Mouse (Mus musculus) G1E (cell line): ENCODE measurements at regions not wholly inside any gene's neighbourhood (a gene's known extent, or its start where the extent isn't known, plus 50 kb on each side); places are given as distances from the start of the nearest gene placed in this dataset.

ENCODE experiments used
- CTCF ChIP-seq: IDR thresholded peaks from 2 replicates; pipeline ENCODE4 v1.5.1; 2012; ENCODE audit warnings: low read depth, low read length, inconsistent platforms, mixed read lengths
- GATA1 ChIP-seq: IDR thresholded peaks from 2 replicates; pipeline ENCODE4 v1.6.1; 2012; ENCODE audit warnings: borderline replicate concordance, low read length, inconsistent platforms, mixed read lengths
- POLR2AphosphoS5 ChIP-seq: IDR thresholded peaks from 2 replicates; pipeline ENCODE4 v1.6.1; 2012; ENCODE audit warnings: low read depth, low read length, inconsistent platforms; ENCODE audit not compliant: insufficient replicate concordance
- TAL1 ChIP-seq: conservative IDR thresholded peaks from 2 replicates; pipeline ENCODE4 v1.6.1; 2012; ENCODE audit warnings: low read depth, low read length, inconsistent platforms, mixed read lengths

- TF ChIP-seq CTCF, result no peak
- no peak for TF ChIP-seq TAL1
- TF ChIP-seq GATA1, result no peak
- no peak for TF ChIP-seq POLR2AphosphoS5
These were observed 51.2 kb upstream of the Smndc1 start for GRCm38 (mm10) chr19:53441449-53442131.
